Mouse (Mus musculus) erythroid progenitor cell, adult 5-6 weeks (primary cell): ENCODE data around the gene Ccdc149. TPM values are rescaled to one million over a fixed set of nuclear protein-coding genes. Genes with fewer than 3 reads are reported as not detected.

ENCODE experiments used
- ATAC-seq: replicated peaks from 2 replicates; pipeline ENCODE4 v1.8.0; 2016; ENCODE audit warnings: moderate number of reproducible peaks, mild to moderate bottlenecking, moderate TSS enrichment, inconsistent platforms; ENCODE audit not compliant: poor library complexity, low FRiP score, severe bottlenecking
- total RNA-seq, 2 experiments: library from RNA; stranded (forward) in 1 of 2; stranded (reverse) in 1 of 2; fragments of 150-400 nt in 1 of 2; fragments of 186-747, 209-891 nt in 1 of 2; gene quantifications; 2 replicates each; pipeline versions ENCODE4 v1.2.3 to v1.2.4; 2015 to 2017; ENCODE audit warnings: low replicate concordance in 2 of 2

The Ccdc149 gene
- total RNA-seq (2015; ENCODE audit: low replicate concordance) (not detected in 2 replicates), total RNA-seq (2017; ENCODE audit: low replicate concordance) (0.64 TPM in 1 of 2 replicates, not detected in the other)

DNA sequence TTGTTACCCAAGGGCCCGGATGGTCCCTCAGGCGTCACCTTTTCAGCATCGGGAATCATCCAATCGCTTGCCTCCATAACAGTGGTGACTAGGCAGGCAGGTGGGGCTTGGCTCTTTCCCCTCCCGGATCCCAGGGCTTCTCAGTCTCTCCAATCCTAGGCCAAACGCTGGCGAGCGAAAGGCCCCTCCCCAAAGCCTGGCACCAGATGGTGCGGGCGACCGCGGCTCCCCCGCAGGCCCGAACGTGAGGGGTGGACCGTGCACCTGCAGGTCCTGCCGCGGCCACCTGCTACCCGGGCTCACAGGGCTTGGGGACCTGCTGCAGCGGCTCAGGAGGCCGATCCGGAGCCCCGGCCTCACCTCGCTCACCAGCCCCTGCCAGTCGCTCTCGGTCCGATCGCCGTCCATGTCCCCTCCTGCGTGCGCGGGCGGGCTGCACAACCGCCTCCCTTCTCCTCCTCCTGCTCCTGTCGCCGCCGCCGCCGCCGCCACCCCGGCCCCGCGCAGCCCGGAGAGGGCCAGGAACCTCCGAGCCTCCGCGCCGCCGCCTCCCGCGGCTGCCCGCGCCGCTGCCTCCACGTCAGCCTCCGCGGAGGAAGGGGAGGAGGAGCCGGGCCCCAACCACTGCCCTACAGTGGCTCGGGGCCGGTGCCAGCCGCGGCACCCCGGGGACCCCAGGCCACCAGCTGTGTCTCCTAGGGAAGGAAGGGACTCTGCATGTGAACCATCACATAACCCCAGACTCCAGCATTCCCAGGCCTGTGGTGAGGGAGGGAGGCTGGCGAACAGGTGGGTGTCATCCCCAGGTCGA lies at the start of gene Ccdc149:
Ccdc149 (minus strand) TSS at position 531 of the 811 bp plus-strand sequence.
- ATAC-seq, result no peak

DNA sequence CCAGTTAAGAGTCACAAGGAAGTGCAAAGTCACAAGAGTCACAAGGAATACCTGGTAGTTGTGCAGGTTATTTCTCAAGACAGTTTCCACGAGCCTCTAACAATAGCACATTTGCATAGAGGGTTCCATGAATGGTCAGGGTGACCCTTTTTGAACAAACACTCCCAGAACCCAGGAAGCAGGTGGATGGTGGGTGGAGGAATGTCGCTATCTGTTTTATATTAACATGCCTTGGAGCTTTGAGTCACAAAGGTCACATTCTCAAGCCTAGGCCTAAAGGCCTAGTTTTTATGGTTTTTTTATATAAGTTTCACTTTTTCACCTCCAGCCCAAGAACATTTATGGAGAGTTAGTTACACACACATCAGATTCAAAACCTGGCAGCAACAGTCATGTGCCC lies 48.6 kb upstream of the Ccdc149 start:
- ATAC-seq, result no peak

DNA sequence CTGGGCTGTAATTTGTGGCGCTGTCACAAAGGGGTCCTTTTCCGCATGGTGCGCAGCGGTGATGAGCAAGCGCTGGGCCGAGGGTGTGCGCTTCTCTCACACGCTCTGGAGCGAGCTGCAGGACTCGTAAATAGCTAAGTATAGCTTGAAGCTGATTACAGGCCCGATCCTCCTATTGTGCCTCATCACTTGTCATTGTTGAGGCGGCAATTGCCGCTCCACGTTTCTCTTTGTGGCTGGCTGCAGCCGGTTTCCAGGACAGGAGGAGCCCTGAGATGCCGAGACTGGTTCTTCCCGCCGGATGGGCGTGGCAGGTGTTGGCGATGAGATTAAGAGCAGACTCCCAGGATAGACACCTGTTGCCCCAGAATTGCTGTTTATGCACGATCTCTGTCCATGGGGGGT lies 44.8 kb upstream of the Ccdc149 start:
- no peak for ATAC-seq

DNA sequence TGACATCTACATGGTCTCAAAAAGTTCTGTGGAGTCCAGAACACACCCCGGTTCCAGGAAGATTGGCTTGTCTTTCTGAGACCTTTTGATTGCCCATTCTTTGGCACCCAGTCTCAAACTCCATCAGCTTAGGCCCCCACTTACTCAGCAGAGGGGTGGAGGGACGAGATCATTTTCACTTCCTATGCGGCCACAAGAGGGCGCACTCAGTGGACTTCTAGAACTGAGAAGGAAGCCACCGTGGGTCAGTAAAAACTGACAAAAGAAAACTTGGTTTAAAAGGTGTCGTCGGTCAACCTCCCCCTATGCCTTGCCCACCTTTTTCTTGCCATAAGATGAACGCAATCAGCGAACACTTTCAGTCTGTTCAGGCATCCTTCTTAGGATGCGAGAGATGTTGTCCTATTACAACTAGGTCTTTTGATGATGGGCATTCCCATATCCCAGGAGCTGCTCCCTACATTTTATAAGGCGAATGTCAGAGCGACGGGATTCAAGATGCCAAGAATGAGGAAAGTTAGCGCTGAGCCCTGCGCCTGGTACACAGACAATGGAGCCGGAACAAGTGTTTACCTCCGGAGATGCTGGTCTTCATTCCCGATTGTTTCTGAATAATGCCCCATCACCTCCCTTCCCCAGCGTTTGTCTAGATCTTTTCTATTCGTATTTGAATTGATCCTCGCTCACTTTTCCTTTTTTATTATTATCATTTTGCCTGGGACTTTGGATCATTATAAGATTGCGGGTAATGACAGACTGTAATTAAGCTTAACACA lies 44.1 kb upstream of the Ccdc149 start:
- ATAC-seq, result no peak

DNA sequence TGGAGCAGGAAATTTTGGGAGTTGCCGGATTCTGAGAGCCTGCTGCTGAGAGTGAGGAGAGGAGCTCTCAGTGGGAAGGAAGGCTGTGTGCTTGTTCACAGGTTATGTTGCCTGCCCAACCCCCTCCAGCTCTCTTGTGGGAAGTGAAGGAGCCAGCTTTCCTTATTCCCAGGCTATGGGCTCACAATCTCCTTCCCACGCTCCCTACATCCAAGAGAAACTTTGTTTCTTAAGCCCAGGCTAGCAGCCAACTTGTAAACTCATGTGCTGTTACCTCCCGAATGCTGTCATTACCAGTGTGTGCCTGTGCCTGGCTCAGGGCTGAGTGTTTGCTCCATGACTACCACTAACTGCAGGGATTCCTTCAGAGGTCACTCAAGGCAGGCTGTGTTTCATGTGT lies 39.8 kb upstream of the Ccdc149 start:
- ATAC-seq, result no peak

DNA sequence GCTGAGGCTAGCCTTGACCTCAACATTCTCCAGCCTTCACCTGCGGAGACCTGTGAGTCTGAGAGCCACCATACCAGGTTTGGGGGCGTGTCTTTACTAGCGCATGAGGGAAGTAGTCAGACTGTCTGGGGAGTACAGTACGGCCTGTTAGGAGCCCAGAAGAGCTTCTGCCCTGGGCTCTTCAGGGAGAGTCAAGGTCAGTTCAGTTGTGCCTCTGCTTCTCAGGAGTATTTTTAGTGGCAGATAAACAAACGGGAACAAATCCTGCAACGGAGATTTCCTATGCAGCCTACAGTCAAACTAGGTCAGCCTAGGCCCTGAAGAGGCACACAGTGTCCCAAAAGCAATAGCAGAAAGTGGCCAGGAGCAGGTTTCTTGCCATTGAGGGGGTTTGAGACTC lies 38.1 kb upstream of the Ccdc149 start:
- ATAC-seq, result no peak

DNA sequence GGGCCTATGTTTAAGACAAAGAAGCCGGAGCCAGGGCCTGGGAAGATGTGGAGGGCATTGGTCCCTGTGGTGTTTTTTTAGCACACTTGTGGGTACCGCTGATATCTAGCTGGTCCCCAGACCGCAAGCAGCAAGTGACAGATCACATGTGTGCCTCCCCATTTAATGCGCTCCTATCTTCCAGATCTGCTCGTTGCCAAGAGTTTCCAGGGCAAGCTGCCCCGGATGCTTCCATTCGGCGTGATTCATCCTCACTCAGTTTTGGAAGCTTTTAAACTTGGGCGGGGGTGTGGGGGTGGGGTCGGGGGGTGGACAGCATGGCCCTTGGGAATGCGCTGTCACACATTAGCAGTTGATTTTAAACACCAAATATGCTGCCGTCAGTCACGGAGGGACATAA lies 33.3 kb upstream of the Ccdc149 start:
- no peak for ATAC-seq

DNA sequence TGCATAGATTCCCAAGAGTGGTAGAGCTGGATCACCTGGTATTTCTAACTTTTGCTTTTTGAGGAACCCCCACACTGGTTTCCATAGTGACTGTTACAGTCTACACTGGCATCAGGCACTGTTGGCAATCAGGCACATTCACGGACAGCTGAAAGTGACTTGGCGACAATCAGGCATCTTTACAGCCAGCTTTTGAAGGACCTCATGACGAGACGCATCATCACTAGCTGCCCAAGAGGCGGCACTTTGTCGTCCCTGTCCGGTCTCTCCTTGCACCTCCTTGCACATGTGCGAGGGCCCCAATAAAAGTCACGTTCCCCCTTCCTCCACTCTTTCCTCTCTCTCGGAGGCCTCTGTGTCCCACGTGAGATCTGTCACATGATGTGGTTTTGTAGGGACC lies 32.8 kb upstream of the Ccdc149 start:
- ATAC-seq, result no peak

DNA sequence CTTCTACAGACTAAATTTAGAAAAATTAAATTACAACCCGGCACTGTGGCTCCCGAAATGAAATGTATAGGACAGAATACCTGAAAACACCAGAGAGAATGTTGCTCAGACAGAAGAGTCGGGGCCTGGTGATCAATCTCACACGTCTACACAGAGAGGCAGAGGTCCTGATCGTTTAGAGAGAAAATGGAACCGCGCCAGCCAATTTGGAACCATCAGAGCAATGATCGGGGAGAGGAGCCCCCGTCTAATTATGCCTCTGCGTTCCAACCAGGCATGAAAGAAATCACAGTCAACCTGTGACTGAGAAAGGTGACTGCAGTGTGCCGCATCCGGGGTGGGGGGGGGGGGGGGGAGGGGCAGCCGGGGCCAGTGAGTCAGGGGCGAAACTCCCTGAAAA lies 24.4 kb upstream of the Ccdc149 start:
- ATAC-seq, result no peak

DNA sequence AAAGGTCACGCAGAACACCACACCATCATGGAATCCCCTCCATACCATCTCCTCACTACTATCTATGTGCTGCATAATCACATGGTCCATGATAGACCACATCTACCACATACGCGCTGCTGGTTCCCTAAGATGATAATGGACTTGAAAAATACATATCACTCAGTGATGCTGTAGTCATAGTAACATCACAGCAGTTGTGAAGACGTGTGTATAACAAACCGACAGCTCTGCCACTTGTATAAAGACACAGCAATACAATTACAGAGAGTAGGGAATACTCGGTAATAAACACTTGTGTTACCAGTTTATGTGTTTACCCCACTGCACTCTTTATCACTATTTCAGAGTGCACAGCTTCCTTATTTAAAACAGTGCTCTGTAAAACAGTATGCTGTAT lies 20.2 kb upstream of the Ccdc149 start:
- no peak for ATAC-seq

DNA sequence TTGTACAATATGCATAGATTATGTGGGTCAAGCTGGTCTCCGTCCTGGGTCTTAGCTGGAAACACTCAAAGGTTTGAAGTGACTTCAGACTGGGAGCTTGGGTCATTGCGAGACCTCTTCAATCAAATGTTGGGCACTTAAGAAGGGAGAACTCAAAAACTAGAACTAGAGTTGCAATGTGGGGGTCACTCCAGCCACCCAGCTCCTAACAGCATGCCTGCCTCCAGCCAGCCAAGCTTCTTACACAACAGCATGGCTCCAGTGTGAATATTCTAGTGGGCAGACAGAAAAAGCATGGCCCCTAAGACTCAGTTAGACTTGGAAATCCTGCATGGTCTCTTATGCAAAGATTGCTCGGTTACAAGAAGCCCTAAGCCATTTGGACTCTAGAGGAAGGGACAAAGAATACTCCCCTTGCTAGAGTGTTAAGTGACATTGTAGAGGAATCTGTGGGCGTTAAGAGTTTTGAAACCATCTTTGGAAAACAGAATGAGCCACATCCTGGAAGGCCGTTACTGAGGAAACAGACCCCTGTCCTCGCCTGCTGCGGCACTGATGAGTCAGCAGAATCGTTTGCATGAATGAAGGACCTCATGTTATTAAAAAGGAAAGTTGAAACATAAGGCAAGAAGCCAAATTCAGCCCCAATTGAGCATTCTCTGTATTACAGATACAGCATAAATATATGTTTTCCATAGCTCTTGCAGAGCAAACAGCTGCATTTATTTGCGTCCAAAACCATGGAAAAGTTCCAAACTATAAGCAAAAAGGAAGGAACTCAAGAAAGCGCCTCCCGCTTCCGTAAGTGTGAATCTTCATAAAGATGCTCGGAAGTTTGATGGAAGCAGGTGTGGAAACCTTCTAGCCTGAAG lies 16.5 kb upstream of the Ccdc149 start:
- ATAC-seq, result no peak

DNA sequence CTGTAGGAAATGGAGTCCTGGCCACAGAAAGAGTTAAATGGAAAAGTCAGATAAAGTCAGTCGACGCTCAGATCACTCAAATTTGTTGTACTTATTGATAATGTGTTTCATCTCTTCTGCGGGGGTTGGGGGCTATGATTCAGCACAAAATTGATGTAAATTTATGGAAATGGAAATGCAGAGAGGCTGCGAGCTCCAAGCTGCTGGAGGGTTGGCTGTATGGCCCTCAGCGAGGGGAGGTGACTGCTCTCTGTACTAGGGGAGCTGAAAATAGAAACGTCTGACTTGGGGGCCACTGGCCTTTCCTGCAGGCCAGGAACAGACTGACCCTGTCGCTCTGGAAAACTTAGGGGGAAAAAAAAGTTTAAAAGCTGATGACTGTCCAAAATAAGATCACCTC lies 5.5 kb upstream of the Ccdc149 start:
- ATAC-seq, result no peak

DNA sequence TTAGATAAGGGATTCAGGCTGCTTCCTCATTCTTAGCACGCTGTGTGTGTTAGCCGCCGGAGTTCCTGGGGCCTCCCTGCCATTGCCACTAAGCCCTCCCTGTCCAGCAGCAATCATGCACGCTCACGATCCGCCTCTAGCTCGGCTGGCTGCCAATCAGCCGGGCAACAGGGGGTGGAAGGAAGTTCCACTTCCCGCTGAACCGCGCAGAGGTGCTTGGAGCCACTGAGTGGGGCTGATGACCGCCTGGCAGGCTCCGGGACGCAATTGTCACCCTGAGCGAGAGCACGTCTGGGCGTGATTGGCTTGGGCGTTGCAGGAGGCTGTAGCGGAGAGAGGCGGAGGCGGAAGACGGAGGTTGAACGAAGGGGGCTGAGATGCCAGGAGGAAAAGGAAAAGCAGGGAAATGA lies 5.0 kb upstream of the Ccdc149 start:
- ATAC-seq, result no peak

DNA sequence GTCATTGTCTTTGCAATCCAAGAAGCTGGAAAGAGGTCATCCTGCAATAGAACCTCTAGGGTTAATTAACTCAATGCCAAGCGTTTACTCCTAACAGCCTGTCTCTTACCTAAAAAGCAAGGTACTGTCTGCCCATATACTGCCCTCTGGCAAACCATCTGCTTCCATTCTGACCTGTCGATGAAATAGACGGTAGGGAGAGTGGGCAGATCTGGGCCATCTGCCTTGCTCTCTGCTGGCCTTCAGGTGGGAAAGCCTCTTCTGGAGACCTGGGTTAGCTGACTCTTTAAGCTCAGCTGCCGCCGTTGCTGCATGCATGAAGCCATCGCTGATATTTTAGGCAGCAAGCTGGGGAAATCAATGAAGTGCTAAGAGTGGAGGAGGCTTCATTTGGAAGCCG lies 2.7 kb upstream of the Ccdc149 start:
- no peak for ATAC-seq

DNA sequence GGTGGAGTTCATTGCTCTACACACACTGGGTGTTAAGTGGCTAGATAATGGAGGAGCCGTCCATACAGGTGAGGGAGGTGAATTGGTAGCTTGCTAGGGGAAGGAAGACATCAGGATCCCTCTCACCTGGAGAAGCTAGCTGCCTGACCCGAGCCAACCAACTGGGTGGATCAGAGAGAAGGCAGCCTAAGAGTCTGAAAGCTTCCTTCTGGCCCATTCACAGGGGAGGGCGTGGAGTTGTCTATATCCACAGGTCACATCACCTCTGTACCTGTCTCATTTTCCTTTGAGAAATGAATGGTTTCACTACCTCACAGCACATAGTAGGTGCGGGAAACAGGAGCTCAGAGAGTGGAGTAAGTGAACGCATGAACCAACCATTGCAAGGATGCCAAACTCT lies 770 bp downstream of the Ccdc149 start:
- ATAC-seq, result no peak

DNA sequence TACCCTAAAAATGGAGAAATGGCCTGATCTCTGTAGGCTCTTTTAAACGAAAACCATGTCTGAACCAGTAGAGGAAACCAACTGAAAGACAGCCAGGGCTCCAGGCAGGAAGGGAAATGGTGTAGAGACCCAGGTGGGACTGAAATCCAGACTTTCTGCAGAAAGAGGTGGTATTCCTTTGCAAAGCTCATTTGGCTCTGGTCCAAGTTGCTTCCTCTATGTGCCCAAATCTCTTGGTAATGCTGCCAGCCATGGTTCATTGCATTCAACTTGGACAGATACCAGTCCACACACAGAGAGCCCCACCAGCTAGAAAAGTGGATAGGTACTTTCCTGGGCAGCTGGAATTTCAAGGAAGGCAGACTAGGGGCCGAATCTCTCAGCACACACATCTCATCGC lies 3.5 kb downstream of the Ccdc149 start:
- no peak for ATAC-seq

DNA sequence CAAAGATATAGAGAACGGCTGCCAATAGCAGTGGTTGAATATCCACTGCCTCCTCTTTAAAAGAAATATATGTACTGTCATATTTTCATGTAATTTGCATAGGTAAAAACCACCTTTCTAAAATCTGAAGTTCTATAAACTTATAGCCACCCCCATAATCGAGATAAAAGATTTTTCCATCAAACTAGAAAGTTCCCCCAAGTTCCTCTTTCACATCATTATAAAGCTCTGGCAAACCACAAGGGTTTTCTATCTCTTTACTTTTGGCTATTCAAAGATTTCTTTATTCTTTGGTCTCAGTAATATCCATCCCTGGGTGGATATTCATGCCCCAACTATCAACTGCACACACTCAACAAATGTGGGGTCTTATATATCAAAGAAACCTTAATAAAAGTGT lies 8.9 kb downstream of the Ccdc149 start:
- no peak for ATAC-seq

DNA sequence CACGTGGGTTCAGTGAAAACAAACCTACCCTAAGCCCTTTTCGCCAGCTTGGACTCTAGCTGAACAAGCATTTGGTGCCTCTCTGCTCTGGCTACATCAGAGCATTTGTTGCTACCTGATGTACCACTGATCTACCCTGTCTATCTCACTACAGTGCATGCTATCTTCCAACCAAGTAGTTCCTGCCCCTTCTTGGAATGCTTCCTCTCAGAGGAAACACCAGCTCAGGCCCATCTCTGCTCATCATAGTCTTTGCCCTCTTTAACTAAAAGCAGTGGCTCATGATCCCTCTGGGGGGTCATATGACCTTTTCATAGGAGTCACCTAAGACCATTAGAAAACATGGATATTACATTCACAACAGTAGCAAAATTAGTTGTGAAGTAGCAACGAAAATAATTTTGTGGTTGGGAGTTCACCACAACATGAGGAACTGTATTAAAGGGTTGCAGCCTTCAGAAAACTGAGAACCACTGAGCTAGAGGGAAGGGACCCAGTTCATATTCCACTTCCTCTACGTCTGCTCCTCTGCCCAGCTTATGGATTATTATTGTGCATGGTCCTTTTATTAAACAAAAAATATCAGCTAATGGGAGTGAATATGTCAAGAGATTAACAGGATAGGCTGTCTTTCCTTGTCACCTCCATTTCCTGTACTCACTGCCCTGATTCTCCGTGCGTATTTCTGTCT lies 9.7 kb downstream of the Ccdc149 start:
- no peak for ATAC-seq

DNA sequence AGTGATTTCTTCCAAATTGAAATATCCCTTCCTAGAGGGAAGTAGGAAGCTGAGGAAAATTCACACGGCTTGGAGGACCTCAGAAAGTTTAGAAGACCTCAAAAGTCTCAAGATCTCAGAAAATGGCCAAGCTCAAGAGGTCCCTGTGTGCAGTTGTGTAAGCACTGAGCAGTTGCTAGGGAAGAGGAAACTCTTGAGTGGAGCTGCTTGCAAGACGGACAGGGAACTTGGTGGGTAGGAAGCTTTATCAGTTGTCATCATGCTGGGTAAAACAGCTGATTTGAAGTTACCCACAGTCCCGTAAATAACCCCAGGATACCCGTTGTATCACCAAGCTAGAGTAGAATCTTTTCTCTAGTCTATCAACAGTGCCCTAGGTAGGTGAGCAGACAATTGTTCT lies 12.0 kb downstream of the Ccdc149 start:
- no peak for ATAC-seq

DNA sequence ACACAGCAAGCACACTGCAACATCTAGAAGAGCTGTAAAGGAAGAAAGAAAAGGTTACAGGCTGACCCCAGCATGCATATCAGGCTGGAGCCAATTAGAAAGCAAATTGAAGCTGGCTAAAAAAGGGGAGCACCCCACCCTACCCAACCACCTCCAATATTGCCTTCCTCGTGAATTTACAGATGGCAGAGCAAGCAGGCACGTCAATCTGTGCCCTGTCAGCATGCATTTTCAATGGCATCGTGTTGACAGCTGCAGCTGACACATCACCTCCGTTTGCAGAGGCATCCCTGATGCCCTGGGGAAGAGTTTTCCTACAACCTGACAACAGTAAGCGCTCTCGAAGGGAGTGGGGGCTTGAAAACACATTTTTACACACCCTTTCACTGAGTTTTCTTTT lies 14.2 kb downstream of the Ccdc149 start:
- no peak for ATAC-seq
